Mouse (Mus musculus) small intestine, adult 10 weeks (tissue): ENCODE measurements around the gene Cldn1. TPM values are rescaled to one million over a fixed set of nuclear protein-coding genes. Genes with fewer than 3 reads are reported as not detected.

Experiments
- polyA plus RNA-seq: library from polyadenylated mRNA; stranded (reverse); fragments of 350-450 nt; fragmentation: Illumina TruSeq; extraction: RNeasy Lipid Tissue Mini Kit (QIAGEN cat#74804); gene quantifications from one replicate; pipeline ENCODE4 v1.2.3, GENCODE M21; 2014; ENCODE audit warnings: low replicate concordance

Gene Cldn1
- 1.3 TPM for polyA plus RNA-seq

GRCm38 (mm10) chr16:26371325-26372053 lies at the start of gene Cldn1:
Cldn1 (minus strand) TSS chr16:26371841.

Other genes with a start within 250 kb of the Cldn1 start
- not detected for gene Cldn16, start 91.3 kb upstream of the Cldn1 start, polyA plus RNA-seq
- gene Tmem207, start 154.9 kb upstream of the Cldn1 start, polyA plus RNA-seq: not detected
- gene Il1rap, start 209.9 kb upstream of the Cldn1 start, polyA plus RNA-seq: 20.5 TPM